Mouse (Mus musculus): ENCODE data around the gene Synpo2.

Gene Synpo2

GRCm38 (mm10) chr3:123166450-123166849 lies 69.5 kb downstream of the Synpo2 start:
- no peak for DNase-seq (ENCODE audit: low spot score in 2 of 2)

- DNase-seq (ENCODE audit: low spot score in 2 of 2), result no peak
Measured at GRCm38 (mm10) chr3:123164183-123164582, 71.8 kb downstream of the Synpo2 start.

- DNase-seq (ENCODE audit: low spot score in 2 of 2), result no peak
Measured at GRCm38 (mm10) chr3:123163192-123163523, 72.8 kb downstream of the Synpo2 start.

- no peak for DNase-seq (ENCODE audit: low spot score in 2 of 2)
Measured at GRCm38 (mm10) chr3:123162289-123163191, 73.4 kb downstream of the Synpo2 start.

GRCm38 (mm10) chr3:123160792-123161191 lies 75.2 kb downstream of the Synpo2 start:
- DNase-seq (ENCODE audit: low spot score in 2 of 2), result no peak

GRCm38 (mm10) chr3:123159139-123159824 lies 76.7 kb downstream of the Synpo2 start:
- peak in 1 of 2 experiments; percentile 43 for DNase-seq (ENCODE audit: low spot score in 2 of 2)

- DNase-seq (ENCODE audit: low spot score in 2 of 2), result no peak
Measured at GRCm38 (mm10) chr3:123158579-123158978, 77.4 kb downstream of the Synpo2 start.

GRCm38 (mm10) chr3:123153337-123153736 lies 82.6 kb downstream of the Synpo2 start:
- no peak for DNase-seq (ENCODE audit: low spot score in 2 of 2)

GRCm38 (mm10) chr3:123152911-123153310 lies 83.0 kb downstream of the Synpo2 start:
- DNase-seq (ENCODE audit: low spot score in 2 of 2), result no peak

GRCm38 (mm10) chr3:123150523-123151135 lies 85.3 kb downstream of the Synpo2 start:
- no peak for DNase-seq (ENCODE audit: low spot score in 2 of 2)

GRCm38 (mm10) chr3:123149380-123150162 lies 86.4 kb downstream of the Synpo2 start:
- DNase-seq (ENCODE audit: low spot score in 2 of 2), result no peak

GRCm38 (mm10) chr3:123148641-123149040 lies 87.3 kb downstream of the Synpo2 start:
- DNase-seq (ENCODE audit: low spot score in 2 of 2), result no peak

- DNase-seq (ENCODE audit: low spot score in 2 of 2), result no peak
Measured at GRCm38 (mm10) chr3:123146557-123146956, 89.4 kb downstream of the Synpo2 start.

GRCm38 (mm10) chr3:123145942-123146341 lies 90.0 kb downstream of the Synpo2 start:
- no peak for DNase-seq (ENCODE audit: low spot score in 2 of 2)

GRCm38 (mm10) chr3:123143412-123143811 lies 92.5 kb downstream of the Synpo2 start:
- DNase-seq (ENCODE audit: low spot score in 2 of 2), result no peak

- no peak for DNase-seq (ENCODE audit: low spot score in 2 of 2)
Measured at GRCm38 (mm10) chr3:123142298-123142697, 93.7 kb downstream of the Synpo2 start.

GRCm38 (mm10) chr3:123141069-123141468 lies 94.9 kb downstream of the Synpo2 start:
- no peak for DNase-seq (ENCODE audit: low spot score in 2 of 2)

GRCm38 (mm10) chr3:123140134-123140533 lies 95.8 kb downstream of the Synpo2 start:
- no peak for DNase-seq (ENCODE audit: low spot score in 2 of 2)

GRCm38 (mm10) chr3:123139619-123140018 lies 96.3 kb downstream of the Synpo2 start:
- DNase-seq (ENCODE audit: low spot score in 2 of 2), result no peak

GRCm38 (mm10) chr3:123138274-123139003 lies 97.5 kb downstream of the Synpo2 start:
- DNase-seq (ENCODE audit: low spot score in 2 of 2), result peak in 1 of 2 experiments; percentile 25

GRCm38 (mm10) chr3:123132101-123132500 lies 103.8 kb downstream of the Synpo2 start:
- no peak for DNase-seq (ENCODE audit: low spot score in 2 of 2)

All from frontal cortex, postnatal 10 days (tissue).